Comparison of ENCODE assay signal across 16 mouse cellular contexts in genomic region chr15:60301939-60302338, GRCm38 (mm10).
DNase-seq lines count a peak whose midpoint lies in the region; ATAC-seq and TF ChIP-seq lines count a peak whose summit lies in the region.
"Had no signal": no experiment of that assay in that cellular context is flagged by ENCODE, and none has a peak within 500 bp of the region (broad histone marks: within the 10 kb centered on the region; RNA-seq: fewer than 3 reads in every experiment).

No protein-coding gene starts in this region.

- ATAC-seq in kidney, postnatal 0 days (replicated peaks; ENCODE audit: low FRiP score, low read depth): no peak
- no peak for ATAC-seq in kidney, embryonic 15.5 days (replicated peaks; ENCODE audit: low FRiP score)
- ATAC-seq in lung, embryonic 15.5 days (ENCODE audit: borderline replicate concordance, extremely low read depth, low FRiP score, low TSS enrichment): peak; percentile 49; the same call in 1 of the 2 replicates
- ATAC-seq in hindbrain, embryonic 12.5 days (ENCODE audit: low FRiP score): no peak
- ATAC-seq: CD4-positive, CD25-positive, alpha-beta regulatory T cell, adult 4 months; hindbrain, postnatal 0 days; midbrain, embryonic 16.5 days had no signal

- no peaks in the 10 kb centered on the region for H3K4me1 ChIP-seq in kidney, postnatal 0 days (replicated peaks; ENCODE audit: insufficient read depth, low read length)
- H3K4me1 ChIP-seq in kidney, embryonic 15.5 days: no peaks in the 10 kb centered on the region
- no peaks in the 10 kb centered on the region for H3K4me1 ChIP-seq in lung, embryonic 15.5 days
- no peaks in the 10 kb centered on the region for H3K4me1 ChIP-seq in hindbrain, embryonic 12.5 days
- H3K4me1 ChIP-seq: heart, embryonic 15.5 days; limb, embryonic 15.5 days; stomach, embryonic 15.5 days had no signal

- H3K4me3 ChIP-seq in kidney, postnatal 0 days (replicated peaks; ENCODE audit: low read depth, low read length): no peak overlapping the region
- no peak overlapping the region for H3K4me3 ChIP-seq in kidney, embryonic 15.5 days (replicated peaks)
- H3K4me3 ChIP-seq in lung, embryonic 15.5 days: no peak overlapping the region
- H3K4me3 ChIP-seq in hindbrain, embryonic 12.5 days: no peak overlapping the region
- H3K4me3 ChIP-seq: heart, embryonic 15.5 days; left cerebral cortex, adult 2 months; limb, embryonic 15.5 days; stomach, embryonic 15.5 days had no signal

- no peak overlapping the region for H3K27ac ChIP-seq in kidney, postnatal 0 days
- no peak overlapping the region for H3K27ac ChIP-seq in kidney, embryonic 15.5 days
- H3K27ac ChIP-seq in lung, embryonic 15.5 days: no peak overlapping the region
- H3K27ac ChIP-seq in hindbrain, embryonic 12.5 days: no peak overlapping the region
- H3K27ac ChIP-seq: heart, embryonic 15.5 days; hindbrain, postnatal 0 days; left cerebral cortex, adult 2 months; limb, embryonic 15.5 days; stomach, embryonic 15.5 days had no signal

- no peaks in the 10 kb centered on the region for H3K27me3 ChIP-seq in kidney, postnatal 0 days (ENCODE audit: insufficient read depth, low read length)
- H3K27me3 ChIP-seq in kidney, embryonic 15.5 days: no peaks in the 10 kb centered on the region
- H3K27me3 ChIP-seq in lung, embryonic 15.5 days: no peaks in the 10 kb centered on the region
- no peaks in the 10 kb centered on the region for H3K27me3 ChIP-seq in hindbrain, embryonic 12.5 days
- H3K27me3 ChIP-seq: heart, embryonic 15.5 days; limb, embryonic 15.5 days; stomach, embryonic 15.5 days had no signal

- no peak for TF ChIP-seq CTCF in kidney, postnatal 0 days (IDR thresholded peaks at IDR 0.05; ENCODE audit: low read depth)

- no peak overlapping the region for H3K9ac ChIP-seq in kidney, postnatal 0 days (ENCODE audit: low read depth, low read length)
- no peak overlapping the region for H3K9ac ChIP-seq in kidney, embryonic 15.5 days
- H3K9ac ChIP-seq in lung, embryonic 15.5 days: no peak overlapping the region
- H3K9ac ChIP-seq in hindbrain, embryonic 12.5 days: no peak overlapping the region
- H3K9ac ChIP-seq: heart, embryonic 15.5 days; limb, embryonic 15.5 days; stomach, embryonic 15.5 days had no signal

- no peak overlapping the region for H3K4me2 ChIP-seq in kidney, postnatal 0 days (ENCODE audit: low read length)
- no peak overlapping the region for H3K4me2 ChIP-seq in kidney, embryonic 15.5 days
- no peak overlapping the region for H3K4me2 ChIP-seq in lung, embryonic 15.5 days
- H3K4me2 ChIP-seq in hindbrain, embryonic 12.5 days (replicated peaks): no peak overlapping the region
- H3K4me2 ChIP-seq: heart, embryonic 15.5 days; limb, embryonic 15.5 days; stomach, embryonic 15.5 days had no signal

- WGBS in kidney, postnatal 0 days: 62% methylated on average over 4 of the region's 4 CpGs
- WGBS in kidney, embryonic 15.5 days: 65% methylated on average over 4 of the region's 4 CpGs
- 66% methylated on average over 4 of the region's 4 CpGs for WGBS in lung, embryonic 15.5 days
- WGBS in hindbrain, embryonic 12.5 days: 85% methylated on average over 4 of the region's 4 CpGs

- no peaks in the 10 kb centered on the region for H3K9me3 ChIP-seq in kidney, postnatal 0 days (replicated peaks; ENCODE audit: low read length)
- H3K9me3 ChIP-seq in kidney, embryonic 15.5 days (replicated peaks): no peaks in the 10 kb centered on the region
- no peaks in the 10 kb centered on the region for H3K9me3 ChIP-seq in lung, embryonic 15.5 days
- no peaks in the 10 kb centered on the region for H3K9me3 ChIP-seq in hindbrain, embryonic 12.5 days (replicated peaks)
- H3K9me3 ChIP-seq: heart, embryonic 15.5 days; limb, embryonic 15.5 days; stomach, embryonic 15.5 days had no signal

- H3K36me3 ChIP-seq in kidney, postnatal 0 days (ENCODE audit: insufficient read depth, low read length): no peaks in the 10 kb centered on the region
- H3K36me3 ChIP-seq in kidney, embryonic 15.5 days: no peaks in the 10 kb centered on the region
- H3K36me3 ChIP-seq in lung, embryonic 15.5 days: no peaks in the 10 kb centered on the region
- no peaks in the 10 kb centered on the region for H3K36me3 ChIP-seq in hindbrain, embryonic 12.5 days
- H3K36me3 ChIP-seq: heart, embryonic 15.5 days; limb, embryonic 15.5 days; stomach, embryonic 15.5 days had no signal

- peak; percentile 44 for DNase-seq in kidney, postnatal 0 days (ENCODE audit: low spot score)
- peak; percentile 1 to 17 for DNase-seq in urinary bladder, postnatal 36 days (ENCODE audit: low spot score in 2 of 2)
- DNase-seq in urinary bladder, postnatal 25 days (ENCODE audit: low spot score): no peak
- no peak for DNase-seq in yolk sac, embryonic 10.5 days (ENCODE audit: low spot score)
- DNase-seq: retina, postnatal 1 day; thymus, postnatal 25 days had no signal

Comparison
In these comparisons a context has a peak if more than half of its experiments do, and no peak if none do; other contexts are left out.
1. DNase-seq: peak in kidney, postnatal 0 days (single experiment) and urinary bladder, postnatal 36 days (2 of 2); none in urinary bladder, postnatal 25 days (single experiment) and yolk sac, embryonic 10.5 days (single experiment).